Mouse (Mus musculus) MEL (cell line): Measurements from ENCODE around the gene Cct6b. TPM values are rescaled to one million over a fixed set of nuclear protein-coding genes. Genes with fewer than 3 reads are reported as not detected.

Experiments used
- DNase-seq: peaks from one replicate; pipeline ENCODE4 v3.0.0; 2011; ENCODE audit warnings: low read depth, low spot score
- H3K27ac ChIP-seq: 2 replicates; pipeline ENCODE4 v1.5.1; 2012; ENCODE audit warnings: low read depth, mild to moderate bottlenecking, control low read depth, low read length, moderate library complexity; ENCODE audit not compliant: control insufficient read depth
- H3K27me3 ChIP-seq, 2 experiments: fragments of 150-350 bp in 1 of 2; sonication (generic) in 1 of 2; 2 replicates each; pipeline ENCODE4 v1.6.1; 2012; ENCODE audit warnings: low read length in 2 of 2, mild to moderate bottlenecking in 2 of 2, improper control_type of control experiment in 1 of 2, moderate library complexity in 1 of 2; ENCODE audit not compliant: insufficient read depth in 2 of 2, control insufficient read depth in 1 of 2
- H3K36me3 ChIP-seq, 2 experiments: 2 replicates each; pipeline ENCODE4 v1.6.1; 2012 to 2014; ENCODE audit warnings: low read length in 2 of 2, improper control_type of control experiment in 1 of 2, inconsistent platforms in 1 of 2, mild to moderate bottlenecking in 1 of 2; ENCODE audit not compliant: insufficient read depth in 2 of 2, control insufficient read depth in 1 of 2
- H3K4me1 ChIP-seq, 2 experiments: fragments of 150-350 bp in 1 of 2; sonication (generic) in 1 of 2; 2 replicates each; pipeline ENCODE4 v1.6.1; 2012; ENCODE audit warnings: low read length in 2 of 2, improper control_type of control experiment in 1 of 2, mild to moderate bottlenecking in 1 of 2; ENCODE audit not compliant: insufficient read depth in 2 of 2, control insufficient read depth in 1 of 2
- H3K4me3 ChIP-seq, 2 experiments: fragments of 150-350 bp in 1 of 2; sonication (generic) in 1 of 2; 2 replicates each; pipeline ENCODE4 v1.5.1; 2012; ENCODE audit warnings: low read depth in 2 of 2, low read length in 2 of 2, mild to moderate bottlenecking in 2 of 2, moderate library complexity in 2 of 2, control low read depth in 1 of 2, improper control_type of control experiment in 1 of 2; ENCODE audit not compliant: control insufficient read depth in 1 of 2, insufficient read depth in 1 of 2
- H3K79me2 ChIP-seq: 2 replicates; pipeline ENCODE4 v1.6.1; 2012; ENCODE audit warnings: mild to moderate bottlenecking, low read length, moderate library complexity; ENCODE audit not compliant: control insufficient read depth, poor library complexity, insufficient read depth
- H3K9ac ChIP-seq: 2 replicates; pipeline ENCODE4 v1.6.1; 2012; ENCODE audit warnings: low read depth, mild to moderate bottlenecking, control low read depth, low read length, moderate library complexity; ENCODE audit not compliant: control insufficient read depth, poor library complexity, severe bottlenecking
- H3K9me3 ChIP-seq: fragments of 150-350 bp; sonication (generic); replicated peaks from 2 replicates; pipeline ENCODE4 v1.6.1; 2012; ENCODE audit warnings: mild to moderate bottlenecking, low read length, improper control_type of control experiment, moderate library complexity; ENCODE audit not compliant: insufficient read depth
- BHLHE40 ChIP-seq: IDR thresholded peaks from 2 replicates; pipeline ENCODE4 v1.6.1; 2012; ENCODE audit warnings: low read depth, mild to moderate bottlenecking, inconsistent platforms, low read length, improper control_type of control experiment, borderline replicate concordance
- CHD1 ChIP-seq: IDR thresholded peaks from 2 replicates; pipeline ENCODE4 v1.6.1; 2012; ENCODE audit warnings: low read depth, mild to moderate bottlenecking, inconsistent platforms, low read length, improper control_type of control experiment
- CHD2 ChIP-seq: IDR thresholded peaks from 2 replicates; pipeline ENCODE4 v1.6.1; 2011; ENCODE audit warnings: low read length, improper control_type of control experiment
- EP300 ChIP-seq, 2 experiments: IDR thresholded peaks; 2 replicates each; pipeline ENCODE4 v1.6.1; 2011; ENCODE audit warnings: improper control_type of control experiment in 2 of 2, low read length in 2 of 2, low read depth in 1 of 2, mild to moderate bottlenecking in 1 of 2
- ETS1 ChIP-seq: IDR thresholded peaks from 2 replicates; pipeline ENCODE4 v1.6.1; 2012; ENCODE audit warnings: low read depth, mild to moderate bottlenecking, inconsistent platforms, low read length, improper control_type of control experiment, moderate library complexity
- GABPA ChIP-seq: IDR thresholded peaks from 2 replicates; pipeline ENCODE4 v1.6.1; 2012; ENCODE audit warnings: low read depth, mild to moderate bottlenecking, inconsistent platforms, low read length, improper control_type of control experiment, moderate library complexity
- GATA1 ChIP-seq: IDR thresholded peaks from 2 replicates; pipeline ENCODE4 v1.6.1; 2011; ENCODE audit warnings: low read depth, low read length, improper control_type of control experiment
- MAZ ChIP-seq: IDR thresholded peaks from 2 replicates; pipeline ENCODE4 v1.6.1; 2012; ENCODE audit warnings: low read depth, mild to moderate bottlenecking, inconsistent platforms, low read length, improper control_type of control experiment
- MXI1 ChIP-seq: IDR thresholded peaks from 2 replicates; pipeline ENCODE4 v1.6.1; 2011; ENCODE audit warnings: mild to moderate bottlenecking, low read depth, low read length, improper control_type of control experiment
- MYC ChIP-seq: IDR thresholded peaks from 2 replicates; pipeline ENCODE4 v1.6.1; 2011; ENCODE audit warnings: low read depth, mild to moderate bottlenecking, low read length, improper control_type of control experiment, moderate library complexity
- POLR2AphosphoS2 ChIP-seq: IDR thresholded peaks from 2 replicates; pipeline ENCODE4 v1.6.1; 2011; ENCODE audit warnings: low read length, improper control_type of control experiment
- RAD21 ChIP-seq: IDR thresholded peaks from 2 replicates; pipeline ENCODE4 v1.6.1; 2011; ENCODE audit warnings: mild to moderate bottlenecking, low read depth, low read length, improper control_type of control experiment
- RCOR1 ChIP-seq: IDR thresholded peaks from 2 replicates; pipeline ENCODE4 v1.6.1; 2012; ENCODE audit warnings: low read depth, mild to moderate bottlenecking, inconsistent platforms, low read length, improper control_type of control experiment
- SIN3A ChIP-seq: IDR thresholded peaks from 2 replicates; pipeline ENCODE4 v1.6.1; 2012; ENCODE audit warnings: low read length, improper control_type of control experiment, inconsistent platforms
- SMC3 ChIP-seq: IDR thresholded peaks from 2 replicates; pipeline ENCODE4 v1.6.1; 2011; ENCODE audit warnings: low read depth, low read length, improper control_type of control experiment
- TAL1 ChIP-seq: IDR thresholded peaks from 2 replicates; pipeline ENCODE4 v1.6.1; 2012; ENCODE audit warnings: mild to moderate bottlenecking, inconsistent platforms, low read length, moderate library complexity, mixed read lengths
- TBP ChIP-seq: IDR thresholded peaks from 2 replicates; pipeline ENCODE4 v1.8.0; 2011; ENCODE audit warnings: low read depth, low read length, improper control_type of control experiment
- TCF12 ChIP-seq: IDR thresholded peaks from 2 replicates; pipeline ENCODE4 v1.6.1; 2014; ENCODE audit warnings: low read depth, mild to moderate bottlenecking, inconsistent platforms, low read length, improper control_type of control experiment, moderate library complexity
- USF1 ChIP-seq: IDR thresholded peaks from 2 replicates; pipeline ENCODE4 v1.6.1; 2014; ENCODE audit warnings: low read depth, mild to moderate bottlenecking, inconsistent platforms, low read length, improper control_type of control experiment, moderate library complexity
- USF2 ChIP-seq, 2 experiments: IDR thresholded peaks; 2 replicates each; pipeline ENCODE4 v1.6.1; 2011 to 2012; ENCODE audit warnings: improper control_type of control experiment in 2 of 2, low read length in 2 of 2, borderline replicate concordance in 1 of 2, inconsistent platforms in 1 of 2, low read depth in 1 of 2, mild to moderate bottlenecking in 1 of 2; ENCODE audit not compliant: insufficient read depth in 1 of 2
- ZC3H11A ChIP-seq: IDR thresholded peaks from 2 replicates; pipeline ENCODE4 v1.6.1; 2012; ENCODE audit warnings: low read depth, mild to moderate bottlenecking, inconsistent platforms, low read length, improper control_type of control experiment
- ZNF384 ChIP-seq: IDR thresholded peaks from 2 replicates; pipeline ENCODE4 v1.6.1; 2012; ENCODE audit warnings: low read depth, mild to moderate bottlenecking, inconsistent platforms, low read length, improper control_type of control experiment
- polyA plus RNA-seq, 2 experiments: library from polyadenylated mRNA; stranded (reverse) in 1 of 2; unstranded in 1 of 2; fragments of >175 nt in 1 of 2; fragments of >200 nt in 1 of 2; gene quantifications; 2 replicates each; pipeline versions ENCODE4 v1.2.1 to v1.2.4; 2012; ENCODE audit warnings: low replicate concordance in 2 of 2, low read depth in 1 of 2; ENCODE audit not compliant: insufficient read length in 2 of 2, insufficient read depth in 1 of 2, missing spikeins in 1 of 2
- total RNA-seq: library from RNA; depleted of rRNA; stranded (reverse); fragments of 300-350 nt; gene quantifications from 2 replicates; pipeline ENCODE4 v1.2.3, GENCODE M21; 2012

Gene Cct6b
- total and polyA plus RNA-seq, 3 experiments = 0.21 to 0.31 TPM; not detected in 1

- H3K27ac ChIP-seq = 0 out of 2 replicates have a peak overlapping the region, but pooled peaks have one; percentile 4
- no peaks in the 10 kb centered on the region for H3K79me2 ChIP-seq
- peaks cover 6 to 22% of the 10 kb centered on the region in 2 experiments for H3K36me3 ChIP-seq
- DNase-seq = no peak
- peaks cover 10 to 12% of the 10 kb centered on the region in 2 experiments; a peak in 3 of 4 replicates for H3K4me1 ChIP-seq
- TF ChIP-seq USF2 (IDR thresholded peaks at IDR 0.05; ENCODE audit: borderline replicate concordance in 1 of 2, insufficient read depth in 1 of 2, low read depth in 1 of 2, low read length in 2 of 2) (no peak), SIN3A (no peak), ZNF384 (peak; percentile 79), ZC3H11A (no peak)
- TF ChIP-seq, all 39 proteins: peak for 1
- Histone ChIP-seq H3K9ac (no peak overlapping the region), H3K4me3 (no peak overlapping the region), H3K9me3 (no peaks in the 10 kb centered on the region), H3K27me3 (no peaks in the 10 kb centered on the region)
Observed at GRCm38 (mm10) chr11:82807370-82807769, 43.2 kb upstream of the Cct6b start.

- TF ChIP-seq POLR2AphosphoS2 (peak; percentile 31; the same call in 1 of the 2 replicates), GABPA (no peak), TBP (no peak), EP300 (IDR thresholded peaks at IDR 0.05; ENCODE audit: low read depth in 1 of 2, low read length in 2 of 2) (peak in 1 of 2 experiments; percentile 52; a peak in 2 of 4 replicates), SMC3 (no peak), CHD2 (no peak), ZC3H11A (no peak), RCOR1 (0 out of 2 replicates have a peak, but pooled peaks have one; percentile 10), USF1 (peak; percentile 80), MAZ (no peak), SIN3A (0 out of 2 replicates have a peak, but pooled peaks have one; percentile 40), USF2 (IDR thresholded peaks at IDR 0.05; ENCODE audit: borderline replicate concordance in 1 of 2, insufficient read depth in 1 of 2, low read depth in 1 of 2, low read length in 2 of 2) (no peak), MYC (peak; percentile 66; the same call in 1 of the 2 replicates), RAD21 (no peak), MXI1 (peak; percentile 70), GATA1 (peak; percentile 80), ZNF384 (no peak), CHD1 (no peak), ETS1 (peak; percentile 56; the same call in 1 of the 2 replicates), TCF12 (no peak), TAL1 (no peak), BHLHE40 (no peak)
- H3K36me3 ChIP-seq = peaks cover 6 to 22% of the 10 kb centered on the region in 2 experiments
- peaks cover 10 to 12% of the 10 kb centered on the region in 2 experiments; a peak in 3 of 4 replicates for H3K4me1 ChIP-seq
- H3K4me3 ChIP-seq = no peak overlapping the region
- H3K27me3 ChIP-seq = no peaks in the 10 kb centered on the region
- no peaks in the 10 kb centered on the region for H3K79me2 ChIP-seq
- peak overlapping the region; percentile 54 for H3K27ac ChIP-seq
- no peaks in the 10 kb centered on the region for H3K9me3 ChIP-seq
- no peak overlapping the region for H3K9ac ChIP-seq
- DNase-seq = peak; percentile 56
Observed at GRCm38 (mm10) chr11:82806656-82807055, 42.5 kb upstream of the Cct6b start.
